Mouse (Mus musculus): ENCODE results near the gene Spats1. TPM values are rescaled to one million over a fixed set of nuclear protein-coding genes. Genes with fewer than 3 reads are reported as not detected.

The Spats1 gene
- polyA plus RNA-seq, 1 experiment from 2014 or later, result 1.8 TPM

DNA sequence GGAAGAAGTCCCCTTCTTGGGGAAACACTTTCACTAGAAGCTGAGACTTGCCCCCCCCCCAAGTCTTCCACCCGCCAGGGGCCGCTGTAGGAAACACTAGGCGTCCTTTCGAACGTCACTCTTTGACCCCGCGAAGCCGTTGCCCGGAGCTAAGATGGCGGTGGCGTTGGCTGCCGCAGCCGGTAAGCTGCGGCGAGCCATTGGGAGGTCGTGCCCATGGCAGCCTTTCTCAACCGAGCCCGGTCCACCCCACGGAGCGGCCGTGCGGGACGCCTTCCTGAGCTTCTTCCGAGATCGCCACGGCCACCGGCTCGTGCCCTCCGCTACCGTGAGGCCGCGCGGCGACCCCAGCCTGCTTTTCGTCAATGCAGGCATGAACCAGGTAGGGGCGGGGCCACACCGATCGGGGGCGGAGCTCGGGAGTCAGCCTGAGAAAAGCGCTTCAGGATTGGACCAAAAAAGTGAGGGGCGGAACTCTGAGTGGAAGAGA, 31.5 kb upstream of the Spats1 start, which contains the start of gene Aars2:
TSS of gene Aars2 (plus strand) at position 142 of the 490 bp plus-strand sequence.
- H3K27me3 ChIP-seq, result no peaks in the 10 kb centered on the region
- ATAC-seq (ENCODE audit: low FRiP score), result peak; percentile 95
- H3K36me3 ChIP-seq (replicated peaks), result peaks cover 19% of the 10 kb centered on the region
- H3K9me3 ChIP-seq, result no peaks in the 10 kb centered on the region
- under 1% methylated on average over 42 of the region's 42 CpGs for WGBS
- peaks cover 13% of the 10 kb centered on the region for H3K4me1 ChIP-seq
- H3K9ac ChIP-seq, result peak within 1 kb of the TSS; percentile 67
- peak within 1 kb of the TSS; percentile 45 for H3K4me2 ChIP-seq
- peak within 1 kb of the TSS; percentile 84 for H3K27ac ChIP-seq
- peak within 1 kb of the TSS; percentile 75 for H3K4me3 ChIP-seq (replicated peaks)

DNA sequence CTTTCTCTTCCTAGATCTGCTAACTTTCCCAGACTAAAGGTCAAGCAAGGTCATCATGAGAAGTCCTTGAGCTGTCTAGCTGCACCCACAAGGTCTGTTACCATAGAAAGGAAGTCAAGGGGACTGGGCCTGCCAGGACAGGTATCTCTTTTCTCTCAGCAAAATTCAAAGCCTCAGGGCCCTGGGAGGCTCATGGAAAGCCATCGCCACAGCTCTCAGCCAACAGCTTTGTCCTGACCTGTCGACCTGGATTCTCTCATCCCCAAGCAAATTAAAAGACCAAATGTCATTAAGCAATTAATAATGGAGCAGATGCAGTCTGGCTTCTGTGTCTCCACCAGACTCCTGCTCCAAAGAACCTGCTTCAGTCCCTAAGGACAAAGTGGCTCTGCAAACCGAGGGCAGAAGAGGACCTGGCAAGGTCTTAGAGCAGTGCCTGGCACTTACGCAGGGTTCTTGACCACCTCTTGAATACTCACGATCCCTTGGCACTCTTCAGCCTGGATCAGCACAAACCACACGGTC, 30.8 kb upstream of the Spats1 start:
- no peak overlapping the region for H3K9ac ChIP-seq
- H3K27ac ChIP-seq, result no peak overlapping the region
- no peaks in the 10 kb centered on the region for H3K9me3 ChIP-seq
- peak; percentile 20; the same call in 1 of the 2 replicates for ATAC-seq (ENCODE audit: low FRiP score)
- H3K4me1 ChIP-seq, result peaks cover 13% of the 10 kb centered on the region
- H3K27me3 ChIP-seq, result no peaks in the 10 kb centered on the region
- H3K36me3 ChIP-seq (replicated peaks), result peaks cover 19% of the 10 kb centered on the region
- H3K4me3 ChIP-seq (replicated peaks), result no peak overlapping the region
- 69% methylated on average over 6 of the region's 6 CpGs for WGBS
- H3K4me2 ChIP-seq, result 0 out of 2 replicates have a peak overlapping the region, but pooled peaks have one; percentile 45

GRCm38 (mm10) chr17:45503301-45503973, 28.2 kb upstream of the Spats1 start:
- Histone ChIP-seq H3K4me3 (replicated peaks) (no peak overlapping the region), H3K36me3 (replicated peaks) (peaks cover 2% of the 10 kb centered on the region; the same call in 1 of the 2 replicates), H3K27me3 (no peaks in the 10 kb centered on the region), H3K4me1 (peaks cover 13% of the 10 kb centered on the region), H3K9me3 (no peaks in the 10 kb centered on the region), H3K27ac (no peak overlapping the region), H3K4me2 (no peak overlapping the region), H3K9ac (no peak overlapping the region)
- ATAC-seq (ENCODE audit: low FRiP score), result no peak
- 69% methylated on average over 5 of the region's 5 CpGs for WGBS

GRCm38 (mm10) chr17:45502324-45502723, 27.1 kb upstream of the Spats1 start:
- no peaks in the 10 kb centered on the region for H3K9me3 ChIP-seq
- 65% methylated on average over 4 of the region's 4 CpGs for WGBS
- no peak for ATAC-seq (ENCODE audit: low FRiP score)

DNA sequence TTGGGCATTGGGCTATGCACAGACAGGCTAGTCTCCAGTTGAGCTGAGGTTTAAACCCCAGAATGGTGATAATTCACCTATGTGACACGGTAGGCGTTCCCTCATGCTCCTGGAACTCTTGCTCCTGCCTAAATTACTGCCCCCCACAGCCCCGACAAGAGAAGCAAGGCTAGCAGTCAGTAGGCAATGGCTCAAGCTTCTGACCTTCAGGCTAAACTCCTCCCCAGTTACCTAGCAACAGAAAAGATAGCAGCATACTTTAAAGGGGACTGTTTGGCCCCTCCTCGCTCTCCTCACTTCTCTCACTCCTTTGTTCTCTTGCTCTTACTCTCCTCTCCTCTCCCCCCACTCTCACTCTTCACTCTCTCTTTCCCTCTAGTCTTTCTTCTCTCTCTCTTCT, 25.8 kb upstream of the Spats1 start:
- 55% methylated on average over 4 of the region's 4 CpGs for WGBS
- Histone ChIP-seq H3K27me3 (no peaks in the 10 kb centered on the region), H3K9ac (no peak overlapping the region), H3K36me3 (replicated peaks) (no peaks in the 10 kb centered on the region), H3K27ac (no peak overlapping the region), H3K4me3 (replicated peaks) (no peak overlapping the region), H3K4me1 (peaks cover 3% of the 10 kb centered on the region), H3K9me3 (no peaks in the 10 kb centered on the region), H3K4me2 (no peak overlapping the region)
- no peak for ATAC-seq (ENCODE audit: low FRiP score)

More at GRCm38 (mm10) chr17:45502324-45502723, 27.1 kb upstream of the Spats1 start:
- Histone ChIP-seq H3K4me3 (replicated peaks) (no peak overlapping the region), H3K4me1 (peaks cover 11% of the 10 kb centered on the region), H3K36me3 (replicated peaks) (no peaks in the 10 kb centered on the region), H3K4me2 (no peak overlapping the region), H3K27me3 (no peaks in the 10 kb centered on the region), H3K9ac (no peak overlapping the region), H3K27ac (no peak overlapping the region)

GRCm38 (mm10) chr17:45499516-45499915, 24.3 kb upstream of the Spats1 start:
- Histone ChIP-seq H3K27ac (no peak overlapping the region), H3K9ac (no peak overlapping the region)

GRCm38 (mm10) chr17:45498397-45498796, 23.2 kb upstream of the Spats1 start:
- WGBS, result 82% methylated on average over 13 of the region's 13 CpGs

More at GRCm38 (mm10) chr17:45499516-45499915, 24.3 kb upstream of the Spats1 start:
- H3K4me3 ChIP-seq (replicated peaks), result no peak overlapping the region
- 45% methylated on average over 2 of the region's 2 CpGs for WGBS
- H3K4me2 ChIP-seq, result no peak overlapping the region
- no peaks in the 10 kb centered on the region; the same call in 1 of the 2 replicates for H3K4me1 ChIP-seq
- H3K9me3 ChIP-seq, result no peaks in the 10 kb centered on the region
- no peaks in the 10 kb centered on the region for H3K36me3 ChIP-seq (replicated peaks)
- no peak for ATAC-seq (ENCODE audit: low FRiP score)
- H3K27me3 ChIP-seq, result peaks cover 5% of the 10 kb centered on the region

GRCm38 (mm10) chr17:45495398-45495797, 20.2 kb upstream of the Spats1 start:
- H3K4me3 ChIP-seq (replicated peaks), result no peak overlapping the region

More at GRCm38 (mm10) chr17:45498397-45498796, 23.2 kb upstream of the Spats1 start:
- Histone ChIP-seq H3K36me3 (replicated peaks) (no peaks in the 10 kb centered on the region), H3K9me3 (no peaks in the 10 kb centered on the region), H3K27me3 (peaks cover 5% of the 10 kb centered on the region), H3K9ac (no peak overlapping the region), H3K27ac (no peak overlapping the region), H3K4me3 (replicated peaks) (no peak overlapping the region), H3K4me2 (no peak overlapping the region), H3K4me1 (no peaks in the 10 kb centered on the region; the same call in 1 of the 2 replicates)
- ATAC-seq (ENCODE audit: low FRiP score), result no peak

DNA sequence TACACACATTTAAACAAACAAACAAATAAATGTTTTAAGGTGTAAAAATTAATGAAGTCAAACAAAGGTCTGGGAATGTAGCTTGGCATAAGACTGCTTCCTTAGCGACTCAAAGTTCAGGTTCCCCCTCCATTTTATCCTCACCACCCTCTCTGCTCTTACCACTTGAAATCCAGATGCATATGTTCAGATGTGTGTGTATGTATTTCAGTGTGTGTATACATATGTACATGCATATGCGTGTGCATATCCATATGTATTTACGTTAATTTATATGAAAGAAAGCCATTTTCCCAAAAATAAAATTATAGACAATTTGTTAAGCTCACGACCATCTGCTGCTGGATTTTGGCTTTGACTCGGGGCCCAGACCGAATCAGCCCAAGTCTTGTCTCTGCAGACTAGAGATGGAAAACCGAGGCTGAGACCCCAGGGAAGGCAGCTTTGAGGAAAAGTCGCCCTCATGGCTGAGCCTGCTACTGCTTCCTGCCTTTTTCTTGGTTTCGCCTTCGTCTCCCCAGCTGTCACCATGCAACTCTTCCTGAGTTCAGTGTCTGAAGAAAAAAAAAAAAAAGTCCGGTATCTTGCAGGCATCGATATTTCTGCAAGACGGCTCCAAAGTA, 15.4 kb upstream of the Spats1 start:
- WGBS, result 84% methylated on average over 13 of the region's 13 CpGs
- ATAC-seq (ENCODE audit: low FRiP score), result no peak
- Histone ChIP-seq H3K27me3 (peaks cover 9% of the 10 kb centered on the region), H3K4me1 (no peaks in the 10 kb centered on the region), H3K36me3 (replicated peaks) (no peaks in the 10 kb centered on the region), H3K4me2 (no peak overlapping the region), H3K4me3 (replicated peaks) (no peak overlapping the region), H3K9ac (no peak overlapping the region), H3K27ac (no peak overlapping the region), H3K9me3 (no peaks in the 10 kb centered on the region)

More at GRCm38 (mm10) chr17:45495398-45495797, 20.2 kb upstream of the Spats1 start:
- ATAC-seq (ENCODE audit: low FRiP score), result no peak
- WGBS, result 76% methylated on average over 11 of the region's 11 CpGs
- H3K9ac ChIP-seq, result no peak overlapping the region
- peaks cover 9% of the 10 kb centered on the region for H3K27me3 ChIP-seq
- no peaks in the 10 kb centered on the region for H3K9me3 ChIP-seq
- no peak overlapping the region for H3K4me2 ChIP-seq
- H3K27ac ChIP-seq, result no peak overlapping the region
- H3K36me3 ChIP-seq (replicated peaks), result no peaks in the 10 kb centered on the region
- no peaks in the 10 kb centered on the region for H3K4me1 ChIP-seq

DNA sequence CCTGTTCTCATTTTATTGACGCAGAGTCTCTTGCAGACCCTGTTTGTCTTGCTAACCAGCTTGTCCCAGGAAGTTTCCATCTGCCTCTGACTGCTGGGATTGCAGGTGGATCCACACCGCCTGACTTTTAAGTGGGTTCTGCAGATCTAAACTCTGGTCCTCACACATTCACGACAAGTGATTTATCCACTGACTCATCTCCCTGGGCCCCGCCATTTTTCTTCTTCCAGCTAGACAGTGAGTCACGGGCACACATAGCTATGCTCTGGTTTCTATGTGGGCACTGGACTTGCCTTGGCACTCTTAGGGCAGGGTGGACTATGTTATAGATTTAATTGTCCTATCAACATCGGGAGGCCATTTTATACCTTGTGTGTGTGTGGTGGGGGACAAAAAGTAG, 14.5 kb upstream of the Spats1 start:
- H3K27me3 ChIP-seq, result peaks cover 10% of the 10 kb centered on the region; the same call in 1 of the 2 replicates
- H3K9ac ChIP-seq, result no peak overlapping the region
- no peak overlapping the region for H3K27ac ChIP-seq
- 91% methylated on average over 6 of the region's 6 CpGs for WGBS
- no peak overlapping the region for H3K4me2 ChIP-seq
- H3K4me1 ChIP-seq, result no peaks in the 10 kb centered on the region
- no peaks in the 10 kb centered on the region for H3K36me3 ChIP-seq (replicated peaks)
- no peak overlapping the region for H3K4me3 ChIP-seq (replicated peaks)
- ATAC-seq (ENCODE audit: low FRiP score), result no peak
- no peaks in the 10 kb centered on the region for H3K9me3 ChIP-seq

- H3K36me3 ChIP-seq (replicated peaks), result no peaks in the 10 kb centered on the region
- peaks cover 10% of the 10 kb centered on the region; the same call in 1 of the 2 replicates for H3K27me3 ChIP-seq
- WGBS, result 87% methylated on average over 23 of the region's 23 CpGs
- H3K27ac ChIP-seq, result no peak overlapping the region
- H3K9ac ChIP-seq, result no peak overlapping the region
- H3K4me3 ChIP-seq (replicated peaks), result no peak overlapping the region
- ATAC-seq (ENCODE audit: low FRiP score), result no peak
- no peaks in the 10 kb centered on the region for H3K9me3 ChIP-seq
- H3K4me2 ChIP-seq, result no peak overlapping the region
- no peaks in the 10 kb centered on the region for H3K4me1 ChIP-seq
Measured at GRCm38 (mm10) chr17:45488321-45489254, 13.4 kb upstream of the Spats1 start.

All from forebrain, embryonic 12.5 days (tissue).